Mouse (Mus musculus): ENCODE data around the gene Tmem200b. TPM values are rescaled to one million over a fixed set of nuclear protein-coding genes. Genes with fewer than 3 reads are reported as not detected.

Tmem200b gene
- polyA plus RNA-seq, 1 experiment: not detected

GRCm38 (mm10) chr4:131901090-131901489 is 20.5 kb upstream of the Tmem200b start:
- H3K4me1 ChIP-seq (ENCODE audit: control insufficient read depth, insufficient read depth, low read length): no peaks in the 10 kb centered on the region
- no peak for TF ChIP-seq POLR2A (IDR thresholded peaks at IDR 0.05; ENCODE audit: insufficient read depth, low read depth, low read length)
- no peak for TF ChIP-seq CTCF (IDR thresholded peaks at IDR 0.05; ENCODE audit: insufficient read depth, low read depth, low read length)
- H3K27ac ChIP-seq (ENCODE audit: insufficient read depth, low read depth, low read length): no peak overlapping the region
- WGBS: 87% methylated on average over 15 of the region's 15 CpGs
- H3K4me3 ChIP-seq (ENCODE audit: insufficient read depth, low read depth, low read length): no peak overlapping the region

GRCm38 (mm10) chr4:131904478-131904877 is 17.1 kb upstream of the Tmem200b start:
- Histone ChIP-seq H3K4me3 (ENCODE audit: insufficient read depth, low read depth, low read length) (no peak overlapping the region), H3K4me1 (ENCODE audit: control insufficient read depth, insufficient read depth, low read length) (no peaks in the 10 kb centered on the region), H3K27ac (ENCODE audit: insufficient read depth, low read depth, low read length) (no peak overlapping the region)
- 0 out of 2 replicates have a peak, but pooled peaks have one; percentile 29 for TF ChIP-seq CTCF (IDR thresholded peaks at IDR 0.05; ENCODE audit: insufficient read depth, low read depth, low read length)
- no peak for TF ChIP-seq POLR2A (IDR thresholded peaks at IDR 0.05; ENCODE audit: insufficient read depth, low read depth, low read length)
- WGBS: 52% methylated on average over 8 of the region's 8 CpGs

GRCm38 (mm10) chr4:131906423-131906822 is 15.1 kb upstream of the Tmem200b start:
- TF ChIP-seq CTCF (IDR thresholded peaks at IDR 0.05; ENCODE audit: insufficient read depth, low read depth, low read length) (no peak), POLR2A (IDR thresholded peaks at IDR 0.05; ENCODE audit: insufficient read depth, low read depth, low read length) (no peak)
- Histone ChIP-seq H3K27ac (ENCODE audit: insufficient read depth, low read depth, low read length) (no peak overlapping the region), H3K4me1 (ENCODE audit: control insufficient read depth, insufficient read depth, low read length) (peaks cover 9% of the 10 kb centered on the region; the same call in 1 of the 2 replicates), H3K4me3 (ENCODE audit: insufficient read depth, low read depth, low read length) (no peak overlapping the region)
- WGBS: 67% methylated on average over 6 of the region's 6 CpGs

- no peak overlapping the region for H3K27ac ChIP-seq (ENCODE audit: insufficient read depth, low read depth, low read length)
- H3K4me1 ChIP-seq (ENCODE audit: control insufficient read depth, insufficient read depth, low read length): peaks cover 9% of the 10 kb centered on the region; the same call in 1 of the 2 replicates
- no peak overlapping the region for H3K4me3 ChIP-seq (ENCODE audit: insufficient read depth, low read depth, low read length)
- WGBS: 97% methylated on average over 3 of the region's 3 CpGs
- no peak for TF ChIP-seq CTCF (IDR thresholded peaks at IDR 0.05; ENCODE audit: insufficient read depth, low read depth, low read length)
- no peak for TF ChIP-seq POLR2A (IDR thresholded peaks at IDR 0.05; ENCODE audit: insufficient read depth, low read depth, low read length)
Measured at GRCm38 (mm10) chr4:131907912-131908311, 13.7 kb upstream of the Tmem200b start.

- TF ChIP-seq CTCF (IDR thresholded peaks at IDR 0.05; ENCODE audit: insufficient read depth, low read depth, low read length) (peak; percentile 3; the same call in 1 of the 2 replicates), POLR2A (IDR thresholded peaks at IDR 0.05; ENCODE audit: insufficient read depth, low read depth, low read length) (no peak)
- Histone ChIP-seq H3K4me1 (ENCODE audit: control insufficient read depth, insufficient read depth, low read length) (peaks cover 19% of the 10 kb centered on the region), H3K4me3 (ENCODE audit: insufficient read depth, low read depth, low read length) (no peak overlapping the region), H3K27ac (ENCODE audit: insufficient read depth, low read depth, low read length) (no peak overlapping the region)
- WGBS: 31% methylated on average over 18 of the region's 21 CpGs
Measured at GRCm38 (mm10) chr4:131910237-131910994, 11.2 kb upstream of the Tmem200b start.

GRCm38 (mm10) chr4:131911521-131911920 is 10.1 kb upstream of the Tmem200b start:
- Histone ChIP-seq H3K27ac (ENCODE audit: insufficient read depth, low read depth, low read length) (no peak overlapping the region), H3K4me3 (ENCODE audit: insufficient read depth, low read depth, low read length) (no peak overlapping the region), H3K4me1 (ENCODE audit: control insufficient read depth, insufficient read depth, low read length) (peaks cover 23% of the 10 kb centered on the region)
- TF ChIP-seq POLR2A (IDR thresholded peaks at IDR 0.05; ENCODE audit: insufficient read depth, low read depth, low read length) (no peak), CTCF (IDR thresholded peaks at IDR 0.05; ENCODE audit: insufficient read depth, low read depth, low read length) (no peak)
- 63% methylated on average over 4 of the region's 5 CpGs for WGBS

GRCm38 (mm10) chr4:131913526-131913925 is 8.0 kb upstream of the Tmem200b start:
- 73% methylated on average over 10 of the region's 10 CpGs for WGBS
- Histone ChIP-seq H3K4me1 (ENCODE audit: control insufficient read depth, insufficient read depth, low read length) (peaks cover 23% of the 10 kb centered on the region), H3K4me3 (ENCODE audit: insufficient read depth, low read depth, low read length) (no peak overlapping the region), H3K27ac (ENCODE audit: insufficient read depth, low read depth, low read length) (no peak overlapping the region)
- TF ChIP-seq POLR2A (IDR thresholded peaks at IDR 0.05; ENCODE audit: insufficient read depth, low read depth, low read length) (no peak), CTCF (IDR thresholded peaks at IDR 0.05; ENCODE audit: insufficient read depth, low read depth, low read length) (no peak)

GRCm38 (mm10) chr4:131914046-131914643 is 7.4 kb upstream of the Tmem200b start:
- 38% methylated on average over 9 of the region's 9 CpGs for WGBS
- H3K4me3 ChIP-seq (ENCODE audit: insufficient read depth, low read depth, low read length): no peak overlapping the region
- H3K27ac ChIP-seq (ENCODE audit: insufficient read depth, low read depth, low read length): no peak overlapping the region
- H3K4me1 ChIP-seq (ENCODE audit: control insufficient read depth, insufficient read depth, low read length): peaks cover 23% of the 10 kb centered on the region
- TF ChIP-seq CTCF (IDR thresholded peaks at IDR 0.05; ENCODE audit: insufficient read depth, low read depth, low read length): no peak
- no peak for TF ChIP-seq POLR2A (IDR thresholded peaks at IDR 0.05; ENCODE audit: insufficient read depth, low read depth, low read length)

- H3K27ac ChIP-seq (ENCODE audit: insufficient read depth, low read depth, low read length): no peak overlapping the region
- peaks cover 23% of the 10 kb centered on the region for H3K4me1 ChIP-seq (ENCODE audit: control insufficient read depth, insufficient read depth, low read length)
- WGBS: 15% methylated on average over 31 of the region's 31 CpGs
- no peak for TF ChIP-seq POLR2A (IDR thresholded peaks at IDR 0.05; ENCODE audit: insufficient read depth, low read depth, low read length)
- 0 out of 2 replicates have a peak overlapping the region, but pooled peaks have one; percentile 8 for H3K4me3 ChIP-seq (ENCODE audit: insufficient read depth, low read depth, low read length)
Measured at GRCm38 (mm10) chr4:131914891-131915469, 6.6 kb upstream of the Tmem200b start.

Measured in olfactory bulb, adult 2 months (tissue).